Mouse (Mus musculus): ENCODE results near the gene Gm20388.
"Not testable (repeated sequence)": the region's sequence is repeated elsewhere in the genome, so short reads cannot be mapped to it uniquely, and the experiment has no call there.

Gm20388 gene

GRCm38 (mm10) chr8:122319045-122319707 lies 2408.5 kb downstream of the Gm20388 start:
- DNase-seq (ENCODE audit: low spot score in 2 of 2) = no peak

GRCm38 (mm10) chr8:122319708-122320075 lies 2409.1 kb downstream of the Gm20388 start:
- DNase-seq (ENCODE audit: low spot score in 2 of 2) = no peak

GRCm38 (mm10) chr8:122320541-122320940 lies 2409.9 kb downstream of the Gm20388 start:
- DNase-seq (ENCODE audit: low spot score in 2 of 2) = no peak

- DNase-seq (ENCODE audit: low spot score in 2 of 2) = no peak
Observed at GRCm38 (mm10) chr8:122321455-122321921, 2410.8 kb downstream of the Gm20388 start.

GRCm38 (mm10) chr8:122322126-122322525 lies 2411.5 kb downstream of the Gm20388 start:
- no peak for DNase-seq (ENCODE audit: low spot score in 2 of 2)

GRCm38 (mm10) chr8:122322792-122323191 lies 2412.2 kb downstream of the Gm20388 start:
- DNase-seq (ENCODE audit: low spot score in 2 of 2) = no peak

GRCm38 (mm10) chr8:122323951-122324402 lies 2413.3 kb downstream of the Gm20388 start:
- DNase-seq (ENCODE audit: low spot score in 2 of 2) = not testable (repeated sequence)

- no peak for DNase-seq (ENCODE audit: low spot score in 2 of 2)
Observed at GRCm38 (mm10) chr8:122325196-122325595, 2414.6 kb downstream of the Gm20388 start.

GRCm38 (mm10) chr8:122326114-122326542 lies 2415.5 kb downstream of the Gm20388 start:
- no peak for DNase-seq (ENCODE audit: low spot score in 2 of 2)

- no peak for DNase-seq (ENCODE audit: low spot score in 2 of 2)
Observed at GRCm38 (mm10) chr8:122329072-122329471, 2418.4 kb downstream of the Gm20388 start.

- DNase-seq (ENCODE audit: low spot score in 2 of 2) = no peak
Observed at GRCm38 (mm10) chr8:122329553-122330239, 2419.1 kb downstream of the Gm20388 start.

- DNase-seq (ENCODE audit: low spot score in 2 of 2) = no peak
Observed at GRCm38 (mm10) chr8:122330446-122331133, 2419.9 kb downstream of the Gm20388 start.

- no peak for DNase-seq (ENCODE audit: low spot score in 2 of 2)
Observed at GRCm38 (mm10) chr8:122331134-122331523, 2420.5 kb downstream of the Gm20388 start.

- DNase-seq (ENCODE audit: low spot score in 2 of 2) = peak in 1 of 2 experiments; percentile 60
Observed at GRCm38 (mm10) chr8:122332753-122333506, 2422.3 kb downstream of the Gm20388 start.

GRCm38 (mm10) chr8:122333531-122333930 lies 2422.9 kb downstream of the Gm20388 start:
- DNase-seq (ENCODE audit: low spot score in 2 of 2) = no peak

- DNase-seq (ENCODE audit: low spot score in 2 of 2) = no peak
Observed at GRCm38 (mm10) chr8:122334791-122335490, 2424.3 kb downstream of the Gm20388 start.

GRCm38 (mm10) chr8:122335638-122336250 lies 2425.1 kb downstream of the Gm20388 start:
- DNase-seq (ENCODE audit: low spot score in 2 of 2) = no peak

- DNase-seq (ENCODE audit: low spot score in 2 of 2) = no peak
Observed at GRCm38 (mm10) chr8:122336251-122336910, 2425.7 kb downstream of the Gm20388 start.

GRCm38 (mm10) chr8:122338852-122339251 lies 2428.2 kb downstream of the Gm20388 start:
- no peak for DNase-seq (ENCODE audit: low spot score in 2 of 2)

GRCm38 (mm10) chr8:122340761-122341160 lies 2430.1 kb downstream of the Gm20388 start:
- DNase-seq (ENCODE audit: low spot score in 2 of 2) = no peak

All from right cerebral cortex, postnatal 36 days (tissue).